Mouse (Mus musculus) megakaryocyte, adult 5-6 weeks (primary cell): Measurements from ENCODE around the gene Zc3h10. TPM values are rescaled to one million over a fixed set of nuclear protein-coding genes. Genes with fewer than 3 reads are reported as not detected.
"Not testable (repeated sequence)": the region's sequence is repeated elsewhere in the genome, so short reads cannot be mapped to it uniquely, and the experiment has no call there.

ENCODE experiments used
- ATAC-seq: 2 replicates; pipeline ENCODE4 v1.8.0; 2016; ENCODE audit warnings: mild to moderate bottlenecking, inconsistent platforms; ENCODE audit not compliant: poor library complexity, severe bottlenecking
- total RNA-seq, 2 experiments: library from RNA; stranded (forward) in 1 of 2; stranded (reverse) in 1 of 2; fragments of 153-499, 151-499 nt in 1 of 2; fragments of 221-1000, 200-1000 nt in 1 of 2; gene quantifications; 2 replicates each; pipeline versions ENCODE4 v1.2.3 to v1.2.4; 2015 to 2017

Zc3h10 gene
- total RNA-seq, 2 experiments from 2014 or later, result 8.1 to 12.9 TPM

GRCm38 (mm10) chr10:128525671-128526308, 21.8 kb downstream of the Zc3h10 start, which contains the start of gene Esyt1:
Gene Esyt1 (minus strand): TSS chr10:128525871.
- peak; percentile 82 for ATAC-seq

- ATAC-seq, result peak; percentile 24
These were observed 22.6 kb downstream of the Zc3h10 start for GRCm38 (mm10) chr10:128524732-128525662.

GRCm38 (mm10) chr10:128524111-128524731, 23.4 kb downstream of the Zc3h10 start:
- ATAC-seq, result no peak

- ATAC-seq, result no peak
These were observed 25.2 kb downstream of the Zc3h10 start for GRCm38 (mm10) chr10:128522351-128522750.

- ATAC-seq, result no peak
These were observed 27.0 kb downstream of the Zc3h10 start for GRCm38 (mm10) chr10:128520591-128520990.

GRCm38 (mm10) chr10:128518833-128519232, 28.7 kb downstream of the Zc3h10 start:
- peak; percentile 47; the same call in 1 of the 2 replicates for ATAC-seq

GRCm38 (mm10) chr10:128516677-128517076, 30.9 kb downstream of the Zc3h10 start:
- peak; percentile 94 for ATAC-seq

- no peak for ATAC-seq
These were observed 31.5 kb downstream of the Zc3h10 start for GRCm38 (mm10) chr10:128516029-128516428.

- ATAC-seq, result no peak
These were observed 32.5 kb downstream of the Zc3h10 start for GRCm38 (mm10) chr10:128515044-128515443.

- ATAC-seq, result no peak
These were observed 35.8 kb downstream of the Zc3h10 start for GRCm38 (mm10) chr10:128511761-128512160.

- no peak for ATAC-seq
These were observed 36.4 kb downstream of the Zc3h10 start for GRCm38 (mm10) chr10:128511189-128511588.

GRCm38 (mm10) chr10:128510301-128510700, 37.3 kb downstream of the Zc3h10 start:
- ATAC-seq, result no peak

GRCm38 (mm10) chr10:128509831-128510230, 37.7 kb downstream of the Zc3h10 start:
- ATAC-seq, result no peak

GRCm38 (mm10) chr10:128509203-128509602, 38.4 kb downstream of the Zc3h10 start:
- ATAC-seq, result no peak

GRCm38 (mm10) chr10:128508260-128508659, 39.3 kb downstream of the Zc3h10 start:
- no peak for ATAC-seq

- ATAC-seq, result no peak
These were observed 41.6 kb downstream of the Zc3h10 start for GRCm38 (mm10) chr10:128505974-128506373.

GRCm38 (mm10) chr10:128505371-128505667, 42.3 kb downstream of the Zc3h10 start:
- ATAC-seq, result not testable (repeated sequence)

- ATAC-seq, result peak; percentile 96
These were observed 42.8 kb downstream of the Zc3h10 start for GRCm38 (mm10) chr10:128504641-128505370.

- ATAC-seq, result no peak
These were observed 43.6 kb downstream of the Zc3h10 start for GRCm38 (mm10) chr10:128504012-128504411.

- no peak for ATAC-seq
These were observed 44.0 kb downstream of the Zc3h10 start for GRCm38 (mm10) chr10:128503532-128503931.

- no peak for ATAC-seq
These were observed 45.2 kb downstream of the Zc3h10 start for GRCm38 (mm10) chr10:128502341-128502740.
